ENCODE assay signal across 8 mouse cellular contexts in the genomic region with DNA sequence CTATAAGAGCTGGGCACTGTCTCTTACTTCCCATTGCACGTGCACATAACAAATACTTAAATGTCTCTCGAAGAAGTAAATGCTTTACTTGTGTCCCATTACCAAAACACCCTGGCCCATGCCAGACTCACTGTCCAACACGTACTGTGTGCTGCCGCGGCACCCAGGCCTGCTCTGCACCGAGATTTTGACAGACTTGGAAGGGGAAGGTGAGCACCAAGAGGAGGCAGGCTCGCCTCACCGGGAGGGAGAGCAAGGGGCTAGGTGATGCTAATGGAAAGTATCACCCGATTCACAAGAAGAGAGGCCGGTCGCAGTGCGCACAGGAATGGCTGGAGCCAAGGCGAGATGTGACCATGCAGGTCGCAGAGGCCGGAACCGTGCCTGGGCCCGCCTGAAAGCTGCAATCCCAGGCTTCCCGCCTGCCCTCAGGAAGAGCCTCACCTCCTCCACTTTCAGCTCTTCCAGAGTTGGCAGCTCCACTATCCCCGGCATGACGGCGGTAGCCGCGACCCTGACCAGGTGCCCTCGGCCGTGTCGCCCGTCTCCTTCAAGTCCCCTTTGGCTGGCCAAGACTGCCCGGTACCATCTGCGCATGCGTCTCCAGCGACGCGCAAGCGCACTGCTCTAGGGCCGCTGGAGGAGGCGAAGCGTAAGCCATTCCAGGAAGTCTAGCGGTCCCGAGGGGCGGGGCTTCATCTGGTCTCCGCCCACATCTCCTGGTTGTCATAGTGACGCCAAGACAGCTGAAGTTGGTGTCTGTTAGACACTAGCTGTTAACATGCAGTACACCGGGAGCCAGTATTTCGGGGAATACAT. TPM values are rescaled to one million over a fixed set of nuclear protein-coding genes. Genes with fewer than 3 reads are reported as not detected.
A peak's percentile ranks its signal among the peaks of the same experiment; 100 is the strongest.
DNase-seq lines count a peak whose midpoint lies in the region; ATAC-seq lines count a peak whose summit lies in the region.

Ndufa8 (minus strand) TSS at position 659 of the 819 bp plus-strand sequence.
Morn5 (plus strand) TSS at position 711 of the 819 bp plus-strand sequence.

- H3K4me2 ChIP-seq in lung, embryonic 16.5 days (ENCODE audit: low read depth, low read length) = peak within 1 kb of the TSS; percentile 73

- peak within 1 kb of the TSS; percentile 28; the same call in 1 of the 2 replicates for H3K27ac ChIP-seq in lung, embryonic 16.5 days (ENCODE audit: low read length)

- peak; percentile 91 to 94 for ATAC-seq in hematopoietic stem cell, adult 5-6 weeks (replicated peaks in 1 of 2; ENCODE audit: insufficient read depth in 1 of 2, low FRiP score in 2 of 2, low TSS enrichment in 1 of 2, low read depth in 1 of 2, poor library complexity in 2 of 2, severe bottlenecking in 2 of 2)
- ATAC-seq in lung, embryonic 16.5 days (ENCODE audit: low read depth) = peak; percentile 99

- DNase-seq in MEL-GATA-1-ER (ENCODE audit: extremely low read depth, low read depth) = peak; percentile 87
- DNase-seq in cerebellum, adult 8-10 months = peak; percentile 98
- peak; percentile 99 for DNase-seq in forelimb bud, embryonic 11.5 days (ENCODE audit: low read depth, low spot score)
- DNase-seq in layer of hippocampus, adult 9-10 months (ENCODE audit: low spot score) = peak; percentile 96
- peak; percentile 99 for DNase-seq in ovary, postnatal 10 days (ENCODE audit: low spot score)
- DNase-seq in thymus, postnatal 10 days (ENCODE audit: low spot score in 2 of 2) = peak; percentile 97 to 99

- H3K4me1 ChIP-seq in lung, embryonic 16.5 days (replicated peaks; ENCODE audit: control insufficient read depth, insufficient read depth, low read length) = peaks cover 6% of the 10 kb centered on the region

- under 1% methylated on average over 44 of the region's 44 CpGs for WGBS in lung, embryonic 16.5 days

- 0 out of 2 replicates have a peak, but pooled peaks cover 2% of the 10 kb centered on the region for H3K36me3 ChIP-seq in lung, embryonic 16.5 days (ENCODE audit: control insufficient read depth, insufficient read depth, low read length)

- H3K27me3 ChIP-seq in lung, embryonic 16.5 days (ENCODE audit: control insufficient read depth, insufficient read depth, low read depth, low read length) = no peaks in the 10 kb centered on the region

- peak within 1 kb of the TSS; percentile 91 for H3K9ac ChIP-seq in lung, embryonic 16.5 days (ENCODE audit: low read length)

- H3K9me3 ChIP-seq in lung, embryonic 16.5 days (ENCODE audit: control insufficient read depth, low read length) = no peaks in the 10 kb centered on the region

- H3K4me3 ChIP-seq in lung, embryonic 16.5 days (ENCODE audit: low read length) = peak within 1 kb of the TSS; percentile 85

RNA-seq across cellular contexts. Expression of gene Ndufa8, which starts in this region (rescaled TPM):
- 43.2 and 54.3 TPM in 2 replicates for total RNA-seq in hematopoietic stem cell, adult 5-6 weeks (2017)
- 239 and 249 TPM in 2 replicates for polyA plus RNA-seq in lung, embryonic 16.5 days (2015; fragmentation: Nextera tagmentation; extraction: Ambion mirVana)

RNA-seq across cellular contexts. Expression of gene Morn5, which starts in this region (rescaled TPM):
- total RNA-seq in hematopoietic stem cell, adult 5-6 weeks (2017) = not detected in 2 replicates
- 9.6 and 11.1 TPM in 2 replicates for polyA plus RNA-seq in lung, embryonic 16.5 days (2015; fragmentation: Nextera tagmentation; extraction: Ambion mirVana)

Comparison
In these comparisons a context has a peak if more than half of its experiments do, and no peak if none do; other contexts are left out.
1. Peak in every context shown above with its lines: DNase-seq, ATAC-seq, H3K4me3 ChIP-seq and H3K27ac ChIP-seq.